Mouse (Mus musculus): ENCODE results near the gene Myo1e. TPM values are rescaled to one million over a fixed set of nuclear protein-coding genes. Genes with fewer than 3 reads are reported as not detected.

Gene Myo1e
- polyA plus RNA-seq, 1 experiment from 2014 or later, result 4.1 TPM

DNA sequence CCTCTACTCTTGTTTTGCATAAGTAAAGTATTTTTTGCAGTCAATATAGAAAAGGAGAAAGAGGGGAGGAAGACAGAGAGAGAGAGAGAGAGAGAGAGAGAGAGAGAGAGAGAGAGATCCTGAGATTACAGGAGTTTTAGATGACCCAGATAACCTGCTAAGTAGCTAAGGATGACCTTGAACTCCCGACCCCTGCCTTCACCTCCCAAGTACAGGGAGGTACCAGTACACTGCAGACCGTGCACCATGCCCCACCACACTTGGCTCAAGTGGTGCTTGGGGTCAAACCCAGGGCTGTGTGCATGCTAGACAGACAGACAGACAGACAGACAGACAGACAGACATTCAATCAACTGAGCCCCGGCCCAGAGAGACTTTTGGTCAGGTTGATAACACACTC, 69.9 kb downstream of the Myo1e start:
- WGBS, result 93% methylated on average over 3 of the region's 3 CpGs
- Histone ChIP-seq H3K36me3 (ENCODE audit: control insufficient read depth, insufficient read depth, low read length) (no peaks in the 10 kb centered on the region), H3K4me3 (ENCODE audit: low read depth, low read length) (no peak overlapping the region), H3K27me3 (replicated peaks; ENCODE audit: control insufficient read depth, insufficient read depth, low read length) (no peaks in the 10 kb centered on the region), H3K9me3 (replicated peaks; ENCODE audit: control insufficient read depth, low read length) (no peaks in the 10 kb centered on the region), H3K27ac (ENCODE audit: low read depth, low read length) (no peak overlapping the region), H3K4me1 (ENCODE audit: control insufficient read depth, insufficient read depth, low read length) (no peaks in the 10 kb centered on the region), H3K4me2 (ENCODE audit: low read length) (no peak overlapping the region), H3K9ac (ENCODE audit: low read length) (no peak overlapping the region)
- DNase-seq (ENCODE audit: low spot score) (no peak), ATAC-seq (no peak)

DNA sequence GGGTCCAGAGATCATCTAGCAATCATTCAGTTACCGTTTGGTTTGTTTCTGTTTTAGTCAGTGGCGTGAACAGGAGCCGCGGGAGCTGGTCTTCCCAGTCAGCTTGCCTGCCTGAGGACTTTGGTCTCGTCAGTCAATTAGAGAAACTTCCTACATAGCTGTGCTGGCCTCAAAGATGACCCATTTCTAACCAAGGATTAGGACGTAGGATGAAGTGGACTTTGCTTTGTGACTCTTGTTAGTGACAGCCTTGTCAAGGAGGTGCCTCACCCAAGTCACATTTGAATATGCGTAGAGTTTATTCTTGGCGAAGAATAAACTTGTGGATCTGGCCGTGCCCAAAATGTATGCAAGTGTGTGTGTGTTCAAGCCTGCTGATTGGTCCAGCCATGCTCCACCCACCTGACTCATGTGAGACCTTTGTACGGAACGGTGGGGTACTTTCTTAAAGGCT, 70.4 kb downstream of the Myo1e start:
- ATAC-seq (no peak), DNase-seq (ENCODE audit: low spot score) (no peak)
- Histone ChIP-seq H3K4me3 (ENCODE audit: low read depth, low read length) (no peak overlapping the region), H3K27ac (ENCODE audit: low read depth, low read length) (no peak overlapping the region), H3K9ac (ENCODE audit: low read length) (no peak overlapping the region), H3K4me2 (ENCODE audit: low read length) (no peak overlapping the region), H3K4me1 (ENCODE audit: control insufficient read depth, insufficient read depth, low read length) (no peaks in the 10 kb centered on the region), H3K36me3 (ENCODE audit: control insufficient read depth, insufficient read depth, low read length) (no peaks in the 10 kb centered on the region), H3K9me3 (replicated peaks; ENCODE audit: control insufficient read depth, low read length) (no peaks in the 10 kb centered on the region), H3K27me3 (replicated peaks; ENCODE audit: control insufficient read depth, insufficient read depth, low read length) (no peaks in the 10 kb centered on the region)
- WGBS, result 87% methylated on average over 11 of the region's 11 CpGs

GRCm38 (mm10) chr9:70281407-70281806, 74.3 kb downstream of the Myo1e start:
- 93% methylated on average over 8 of the region's 8 CpGs for WGBS
- no peaks in the 10 kb centered on the region for H3K9me3 ChIP-seq (replicated peaks; ENCODE audit: control insufficient read depth, low read length)
- no peak overlapping the region for H3K4me3 ChIP-seq (ENCODE audit: low read depth, low read length)
- H3K4me2 ChIP-seq (ENCODE audit: low read length), result no peak overlapping the region
- no peak for DNase-seq (ENCODE audit: low spot score)
- H3K4me1 ChIP-seq (ENCODE audit: control insufficient read depth, insufficient read depth, low read length), result no peaks in the 10 kb centered on the region
- H3K36me3 ChIP-seq (ENCODE audit: control insufficient read depth, insufficient read depth, low read length), result no peaks in the 10 kb centered on the region
- no peak for ATAC-seq
- no peak overlapping the region for H3K9ac ChIP-seq (ENCODE audit: low read length)
- no peaks in the 10 kb centered on the region for H3K27me3 ChIP-seq (replicated peaks; ENCODE audit: control insufficient read depth, insufficient read depth, low read length)
- no peak overlapping the region for H3K27ac ChIP-seq (ENCODE audit: low read depth, low read length)

GRCm38 (mm10) chr9:70282107-70282506, 75.0 kb downstream of the Myo1e start:
- H3K4me2 ChIP-seq (ENCODE audit: low read length), result no peak overlapping the region
- no peak overlapping the region for H3K9ac ChIP-seq (ENCODE audit: low read length)
- H3K36me3 ChIP-seq (ENCODE audit: control insufficient read depth, insufficient read depth, low read length), result no peaks in the 10 kb centered on the region
- H3K4me3 ChIP-seq (ENCODE audit: low read depth, low read length), result no peak overlapping the region
- no peak for ATAC-seq
- no peaks in the 10 kb centered on the region for H3K4me1 ChIP-seq (ENCODE audit: control insufficient read depth, insufficient read depth, low read length)
- no peaks in the 10 kb centered on the region for H3K27me3 ChIP-seq (replicated peaks; ENCODE audit: control insufficient read depth, insufficient read depth, low read length)
- no peaks in the 10 kb centered on the region for H3K9me3 ChIP-seq (replicated peaks; ENCODE audit: control insufficient read depth, low read length)
- H3K27ac ChIP-seq (ENCODE audit: low read depth, low read length), result no peak overlapping the region
- DNase-seq (ENCODE audit: low spot score), result no peak
- 83% methylated on average over 7 of the region's 8 CpGs for WGBS

DNA sequence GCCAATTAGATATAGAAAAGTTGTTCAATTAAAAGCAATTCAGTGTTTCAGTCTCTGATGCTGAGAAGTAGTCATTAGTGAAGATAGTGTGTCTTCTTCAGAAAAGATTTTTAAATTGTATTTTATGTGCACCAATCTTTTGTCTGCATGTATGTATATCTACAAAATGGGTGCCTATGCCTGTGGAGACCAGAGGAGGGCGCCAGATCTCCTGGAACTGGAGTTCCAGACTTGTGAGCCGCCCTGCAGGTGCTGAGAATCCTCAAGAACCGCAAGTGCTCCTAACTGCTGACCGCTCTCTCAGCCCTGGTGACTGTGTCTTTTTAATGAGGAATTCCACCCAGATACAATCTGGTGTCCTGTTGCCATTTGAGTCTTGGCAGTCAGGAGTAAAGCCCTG, 76.0 kb downstream of the Myo1e start:
- Histone ChIP-seq H3K9ac (ENCODE audit: low read length) (no peak overlapping the region), H3K4me3 (ENCODE audit: low read depth, low read length) (no peak overlapping the region), H3K27me3 (replicated peaks; ENCODE audit: control insufficient read depth, insufficient read depth, low read length) (no peaks in the 10 kb centered on the region), H3K4me2 (ENCODE audit: low read length) (no peak overlapping the region), H3K9me3 (replicated peaks; ENCODE audit: control insufficient read depth, low read length) (no peaks in the 10 kb centered on the region), H3K27ac (ENCODE audit: low read depth, low read length) (no peak overlapping the region), H3K36me3 (ENCODE audit: control insufficient read depth, insufficient read depth, low read length) (no peaks in the 10 kb centered on the region), H3K4me1 (ENCODE audit: control insufficient read depth, insufficient read depth, low read length) (no peaks in the 10 kb centered on the region)
- ATAC-seq, result no peak
- DNase-seq (ENCODE audit: low spot score), result no peak
- 84% methylated on average over 4 of the region's 4 CpGs for WGBS

- H3K4me2 ChIP-seq (ENCODE audit: low read length), result no peak overlapping the region
- H3K4me1 ChIP-seq (ENCODE audit: control insufficient read depth, insufficient read depth, low read length), result no peaks in the 10 kb centered on the region
- no peaks in the 10 kb centered on the region for H3K36me3 ChIP-seq (ENCODE audit: control insufficient read depth, insufficient read depth, low read length)
- no peaks in the 10 kb centered on the region for H3K9me3 ChIP-seq (replicated peaks; ENCODE audit: control insufficient read depth, low read length)
- H3K4me3 ChIP-seq (ENCODE audit: low read depth, low read length), result no peak overlapping the region
- WGBS, result 90% methylated on average over 7 of the region's 7 CpGs
- DNase-seq (ENCODE audit: low spot score) (no peak), ATAC-seq (no peak)
- no peak overlapping the region for H3K9ac ChIP-seq (ENCODE audit: low read length)
- H3K27ac ChIP-seq (ENCODE audit: low read depth, low read length), result no peak overlapping the region
- H3K27me3 ChIP-seq (replicated peaks; ENCODE audit: control insufficient read depth, insufficient read depth, low read length), result no peaks in the 10 kb centered on the region
These were observed 77.5 kb downstream of the Myo1e start for GRCm38 (mm10) chr9:70284584-70285140.

DNA sequence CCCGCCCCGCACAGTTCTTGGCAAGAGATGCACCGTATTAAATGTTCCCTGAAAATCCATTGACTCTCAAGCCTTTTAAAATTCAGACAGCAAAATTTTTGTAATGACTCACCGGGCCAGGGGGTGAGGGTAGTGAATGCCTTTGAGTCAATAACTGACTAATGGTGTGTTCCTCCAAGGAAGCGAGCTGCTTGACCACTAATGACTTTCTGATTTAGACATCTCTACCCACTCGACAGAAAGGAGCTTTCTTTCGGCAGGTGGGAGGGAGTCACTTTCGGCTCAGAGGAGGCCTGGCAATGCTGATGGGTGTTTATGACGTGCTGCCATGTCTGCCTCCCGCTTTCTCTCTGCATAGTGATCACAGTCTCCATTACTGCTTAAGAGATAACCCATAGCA, 83.6 kb downstream of the Myo1e start:
- Histone ChIP-seq H3K27me3 (replicated peaks; ENCODE audit: control insufficient read depth, insufficient read depth, low read length) (no peaks in the 10 kb centered on the region), H3K9me3 (replicated peaks; ENCODE audit: control insufficient read depth, low read length) (no peaks in the 10 kb centered on the region), H3K4me2 (ENCODE audit: low read length) (no peak overlapping the region), H3K4me1 (ENCODE audit: control insufficient read depth, insufficient read depth, low read length) (no peaks in the 10 kb centered on the region; the same call in 1 of the 2 replicates), H3K9ac (ENCODE audit: low read length) (no peak overlapping the region), H3K27ac (ENCODE audit: low read depth, low read length) (peak overlapping the region; percentile 22; the same call in 1 of the 2 replicates), H3K4me3 (ENCODE audit: low read depth, low read length) (no peak overlapping the region), H3K36me3 (ENCODE audit: control insufficient read depth, insufficient read depth, low read length) (no peaks in the 10 kb centered on the region)
- WGBS, result 53% methylated on average over 10 of the region's 10 CpGs
- no peak for ATAC-seq
- peak; percentile 31 for DNase-seq (ENCODE audit: low spot score)

DNA sequence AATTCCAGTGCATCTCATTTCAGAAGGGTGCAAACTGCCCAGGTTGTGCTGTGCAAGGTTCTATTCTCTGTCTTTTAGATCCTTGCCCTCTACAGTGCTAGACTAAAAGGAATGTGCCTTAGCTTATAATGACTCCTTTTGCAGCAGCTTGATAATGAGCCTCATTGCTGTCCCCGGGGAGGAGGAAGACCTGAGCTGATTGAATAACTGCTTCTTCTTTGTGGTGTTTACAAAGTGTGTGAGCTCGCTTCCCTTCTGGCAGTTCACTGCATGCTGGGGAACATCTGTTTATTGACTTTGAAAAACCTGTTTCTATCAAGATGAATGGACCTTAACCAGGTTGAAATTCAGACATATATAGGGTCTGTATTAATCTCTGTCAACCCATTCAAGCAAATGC, 89.8 kb downstream of the Myo1e start:
- no peak overlapping the region for H3K9ac ChIP-seq (ENCODE audit: low read length)
- 3% methylated on average over 2 of the region's 2 CpGs for WGBS
- H3K4me1 ChIP-seq (ENCODE audit: control insufficient read depth, insufficient read depth, low read length), result peaks cover 5% of the 10 kb centered on the region; the same call in 1 of the 2 replicates
- DNase-seq (ENCODE audit: low spot score) (peak; percentile 39), ATAC-seq (no peak)
- no peak overlapping the region for H3K27ac ChIP-seq (ENCODE audit: low read depth, low read length)
- H3K27me3 ChIP-seq (replicated peaks; ENCODE audit: control insufficient read depth, insufficient read depth, low read length), result no peaks in the 10 kb centered on the region
- 0 out of 2 replicates have a peak, but pooled peaks cover 2% of the 10 kb centered on the region for H3K9me3 ChIP-seq (replicated peaks; ENCODE audit: control insufficient read depth, low read length)
- no peak overlapping the region for H3K4me3 ChIP-seq (ENCODE audit: low read depth, low read length)
- H3K4me2 ChIP-seq (ENCODE audit: low read length), result no peak overlapping the region
- no peaks in the 10 kb centered on the region for H3K36me3 ChIP-seq (ENCODE audit: control insufficient read depth, insufficient read depth, low read length)

GRCm38 (mm10) chr9:70298221-70298620, 91.1 kb downstream of the Myo1e start:
- no peaks in the 10 kb centered on the region for H3K36me3 ChIP-seq (ENCODE audit: control insufficient read depth, insufficient read depth, low read length)
- 0 out of 2 replicates have a peak, but pooled peaks cover 2% of the 10 kb centered on the region for H3K9me3 ChIP-seq (replicated peaks; ENCODE audit: control insufficient read depth, low read length)
- H3K4me2 ChIP-seq (ENCODE audit: low read length), result no peak overlapping the region
- no peak overlapping the region for H3K9ac ChIP-seq (ENCODE audit: low read length)
- WGBS, result 5% methylated on average over 7 of the region's 7 CpGs
- DNase-seq (ENCODE audit: low spot score) (peak; percentile 52), ATAC-seq (peak; percentile 42; the same call in 1 of the 2 replicates)
- H3K4me1 ChIP-seq (ENCODE audit: control insufficient read depth, insufficient read depth, low read length), result peaks cover 5% of the 10 kb centered on the region; the same call in 1 of the 2 replicates
- no peak overlapping the region for H3K27ac ChIP-seq (ENCODE audit: low read depth, low read length)
- no peak overlapping the region for H3K4me3 ChIP-seq (ENCODE audit: low read depth, low read length)
- H3K27me3 ChIP-seq (replicated peaks; ENCODE audit: control insufficient read depth, insufficient read depth, low read length), result no peaks in the 10 kb centered on the region
